Mouse (Mus musculus): ENCODE measurements at regions not wholly inside any gene's neighbourhood (a gene's known extent, or its start where the extent isn't known, plus 50 kb on each side); places are given as distances from the start of the nearest gene placed in this dataset.

GRCm38 (mm10) chr2:45601332-45601900 lies 484.2 kb upstream of the Zeb2 start:
- Histone ChIP-seq H3K27me3 (ENCODE audit: control insufficient read depth, insufficient read depth, low read length) (no peaks in the 10 kb centered on the region), H3K4me3 (ENCODE audit: low read depth, low read length) (no peak overlapping the region), H3K9me3 (ENCODE audit: control insufficient read depth, low read length) (no peaks in the 10 kb centered on the region), H3K27ac (ENCODE audit: low read depth, low read length) (no peak overlapping the region), H3K4me2 (no peak overlapping the region), H3K36me3 (ENCODE audit: control insufficient read depth, insufficient read depth, low read length) (no peaks in the 10 kb centered on the region), H3K9ac (ENCODE audit: low read length) (no peak overlapping the region), H3K4me1 (ENCODE audit: control insufficient read depth, insufficient read depth, low read length) (no peaks in the 10 kb centered on the region)
- WGBS: 79% methylated on average over 6 of the region's 6 CpGs
- DNase-seq (ENCODE audit: low spot score, missing footprints): no peak
- no peak for ATAC-seq (ENCODE audit: low FRiP score)

GRCm38 (mm10) chr2:45593765-45594164 lies 476.6 kb upstream of the Zeb2 start:
- H3K36me3 ChIP-seq (ENCODE audit: control insufficient read depth, insufficient read depth, low read length): no peaks in the 10 kb centered on the region
- no peaks in the 10 kb centered on the region for H3K4me1 ChIP-seq (ENCODE audit: control insufficient read depth, insufficient read depth, low read length)
- no peak overlapping the region for H3K4me3 ChIP-seq (ENCODE audit: low read depth, low read length)
- WGBS: 84% methylated on average over 4 of the region's 4 CpGs
- ATAC-seq (ENCODE audit: low FRiP score) (no peak), DNase-seq (ENCODE audit: low spot score, missing footprints) (no peak)
- H3K9ac ChIP-seq (ENCODE audit: low read length): no peak overlapping the region
- no peaks in the 10 kb centered on the region for H3K9me3 ChIP-seq (ENCODE audit: control insufficient read depth, low read length)
- H3K4me2 ChIP-seq: no peak overlapping the region
- no peak overlapping the region for H3K27ac ChIP-seq (ENCODE audit: low read depth, low read length)
- no peaks in the 10 kb centered on the region for H3K27me3 ChIP-seq (ENCODE audit: control insufficient read depth, insufficient read depth, low read length)

- H3K27ac ChIP-seq (ENCODE audit: low read depth, low read length): no peak overlapping the region
- H3K9me3 ChIP-seq (ENCODE audit: control insufficient read depth, low read length): no peaks in the 10 kb centered on the region
- no peaks in the 10 kb centered on the region for H3K27me3 ChIP-seq (ENCODE audit: control insufficient read depth, insufficient read depth, low read length)
- H3K4me3 ChIP-seq (ENCODE audit: low read depth, low read length): no peak overlapping the region
- no peaks in the 10 kb centered on the region for H3K4me1 ChIP-seq (ENCODE audit: control insufficient read depth, insufficient read depth, low read length)
- H3K9ac ChIP-seq (ENCODE audit: low read length): no peak overlapping the region
- no peak overlapping the region for H3K4me2 ChIP-seq
- ATAC-seq (ENCODE audit: low FRiP score) (no peak), DNase-seq (ENCODE audit: low spot score, missing footprints) (no peak)
- WGBS: 69% methylated on average over 1 of the region's 1 CpGs
- no peaks in the 10 kb centered on the region for H3K36me3 ChIP-seq (ENCODE audit: control insufficient read depth, insufficient read depth, low read length)
These were observed 473.8 kb upstream of the Zeb2 start for GRCm38 (mm10) chr2:45590980-45591379.

- Histone ChIP-seq H3K4me3 (ENCODE audit: low read depth, low read length) (no peak overlapping the region), H3K9ac (ENCODE audit: low read length) (no peak overlapping the region), H3K27ac (ENCODE audit: low read depth, low read length) (no peak overlapping the region), H3K9me3 (ENCODE audit: control insufficient read depth, low read length) (no peaks in the 10 kb centered on the region), H3K27me3 (ENCODE audit: control insufficient read depth, insufficient read depth, low read length) (no peaks in the 10 kb centered on the region), H3K36me3 (ENCODE audit: control insufficient read depth, insufficient read depth, low read length) (no peaks in the 10 kb centered on the region), H3K4me1 (ENCODE audit: control insufficient read depth, insufficient read depth, low read length) (no peaks in the 10 kb centered on the region), H3K4me2 (no peak overlapping the region)
- WGBS: 89% methylated on average over 2 of the region's 2 CpGs
- DNase-seq (ENCODE audit: low spot score, missing footprints): no peak
- ATAC-seq (ENCODE audit: low FRiP score): no peak
These were observed 471.1 kb upstream of the Zeb2 start for GRCm38 (mm10) chr2:45588248-45588647.

GRCm38 (mm10) chr2:45586588-45587200 lies 469.5 kb upstream of the Zeb2 start:
- H3K36me3 ChIP-seq (ENCODE audit: control insufficient read depth, insufficient read depth, low read length): no peaks in the 10 kb centered on the region
- H3K9ac ChIP-seq (ENCODE audit: low read length): no peak overlapping the region
- no peaks in the 10 kb centered on the region for H3K9me3 ChIP-seq (ENCODE audit: control insufficient read depth, low read length)
- H3K27me3 ChIP-seq (ENCODE audit: control insufficient read depth, insufficient read depth, low read length): no peaks in the 10 kb centered on the region
- H3K4me1 ChIP-seq (ENCODE audit: control insufficient read depth, insufficient read depth, low read length): no peaks in the 10 kb centered on the region
- no peak overlapping the region for H3K27ac ChIP-seq (ENCODE audit: low read depth, low read length)
- ATAC-seq (ENCODE audit: low FRiP score): no peak
- no peak overlapping the region for H3K4me2 ChIP-seq
- 74% methylated on average over 1 of the region's 1 CpGs for WGBS
- no peak overlapping the region for H3K4me3 ChIP-seq (ENCODE audit: low read depth, low read length)
- DNase-seq (ENCODE audit: low spot score, missing footprints): no peak

GRCm38 (mm10) chr2:45581549-45581925 lies 464.3 kb upstream of the Zeb2 start:
- Histone ChIP-seq H3K4me2 (no peak overlapping the region), H3K27ac (ENCODE audit: low read depth, low read length) (no peak overlapping the region), H3K4me3 (ENCODE audit: low read depth, low read length) (no peak overlapping the region), H3K27me3 (ENCODE audit: control insufficient read depth, insufficient read depth, low read length) (no peaks in the 10 kb centered on the region), H3K9me3 (ENCODE audit: control insufficient read depth, low read length) (no peaks in the 10 kb centered on the region), H3K4me1 (ENCODE audit: control insufficient read depth, insufficient read depth, low read length) (no peaks in the 10 kb centered on the region), H3K9ac (ENCODE audit: low read length) (no peak overlapping the region), H3K36me3 (ENCODE audit: control insufficient read depth, insufficient read depth, low read length) (no peaks in the 10 kb centered on the region)
- 92% methylated on average over 4 of the region's 4 CpGs for WGBS
- ATAC-seq (ENCODE audit: low FRiP score) (no peak), DNase-seq (ENCODE audit: low spot score, missing footprints) (no peak)

GRCm38 (mm10) chr2:45580838-45581548 lies 463.8 kb upstream of the Zeb2 start:
- H3K4me2 ChIP-seq: no peak overlapping the region
- WGBS: 87% methylated on average over 8 of the region's 8 CpGs
- ATAC-seq (ENCODE audit: low FRiP score) (no peak), DNase-seq (ENCODE audit: low spot score, missing footprints) (no peak)
- no peak overlapping the region for H3K4me3 ChIP-seq (ENCODE audit: low read depth, low read length)
- no peaks in the 10 kb centered on the region for H3K9me3 ChIP-seq (ENCODE audit: control insufficient read depth, low read length)
- no peaks in the 10 kb centered on the region for H3K36me3 ChIP-seq (ENCODE audit: control insufficient read depth, insufficient read depth, low read length)
- H3K9ac ChIP-seq (ENCODE audit: low read length): no peak overlapping the region
- H3K4me1 ChIP-seq (ENCODE audit: control insufficient read depth, insufficient read depth, low read length): no peaks in the 10 kb centered on the region
- no peaks in the 10 kb centered on the region for H3K27me3 ChIP-seq (ENCODE audit: control insufficient read depth, insufficient read depth, low read length)
- H3K27ac ChIP-seq (ENCODE audit: low read depth, low read length): no peak overlapping the region

GRCm38 (mm10) chr2:45572906-45573305 lies 455.7 kb upstream of the Zeb2 start:
- Histone ChIP-seq H3K36me3 (ENCODE audit: control insufficient read depth, insufficient read depth, low read length) (no peaks in the 10 kb centered on the region), H3K27ac (ENCODE audit: low read depth, low read length) (no peak overlapping the region), H3K9ac (ENCODE audit: low read length) (no peak overlapping the region), H3K27me3 (ENCODE audit: control insufficient read depth, insufficient read depth, low read length) (no peaks in the 10 kb centered on the region), H3K4me1 (ENCODE audit: control insufficient read depth, insufficient read depth, low read length) (no peaks in the 10 kb centered on the region), H3K4me3 (ENCODE audit: low read depth, low read length) (no peak overlapping the region), H3K9me3 (ENCODE audit: control insufficient read depth, low read length) (no peaks in the 10 kb centered on the region), H3K4me2 (no peak overlapping the region)
- DNase-seq (ENCODE audit: low spot score, missing footprints): no peak
- ATAC-seq (ENCODE audit: low FRiP score): no peak
- 78% methylated on average over 3 of the region's 3 CpGs for WGBS

GRCm38 (mm10) chr2:45554707-45555106 lies 437.5 kb upstream of the Zeb2 start:
- ATAC-seq (ENCODE audit: low FRiP score) (no peak), DNase-seq (ENCODE audit: low spot score, missing footprints) (no peak)
- H3K4me2 ChIP-seq: no peak overlapping the region
- no peaks in the 10 kb centered on the region for H3K36me3 ChIP-seq (ENCODE audit: control insufficient read depth, insufficient read depth, low read length)
- H3K27ac ChIP-seq (ENCODE audit: low read depth, low read length): no peak overlapping the region
- H3K9ac ChIP-seq (ENCODE audit: low read length): no peak overlapping the region
- 87% methylated on average over 4 of the region's 4 CpGs for WGBS
- H3K4me3 ChIP-seq (ENCODE audit: low read depth, low read length): no peak overlapping the region
- no peaks in the 10 kb centered on the region for H3K9me3 ChIP-seq (ENCODE audit: control insufficient read depth, low read length)
- no peaks in the 10 kb centered on the region for H3K4me1 ChIP-seq (ENCODE audit: control insufficient read depth, insufficient read depth, low read length)
- no peaks in the 10 kb centered on the region for H3K27me3 ChIP-seq (ENCODE audit: control insufficient read depth, insufficient read depth, low read length)
